Mouse (Mus musculus) lung, embryonic 14.5 days (tissue): ENCODE results near the gene Mapk3. TPM values are rescaled to one million over a fixed set of nuclear protein-coding genes. Genes with fewer than 3 reads are reported as not detected.
"Not testable (repeated sequence)": the region's sequence is repeated elsewhere in the genome, so short reads cannot be mapped to it uniquely, and the experiment has no call there.

Source experiments
- ATAC-seq: fragments of 200-750 bp; cut with Nextera tagmentation; 2 replicates; pipeline ENCODE4 v1.8.0; 2017; ENCODE audit warnings: mild to moderate bottlenecking, moderate TSS enrichment, moderate library complexity; ENCODE audit not compliant: insufficient read depth
- DNase-seq: peaks from one replicate; pipeline ENCODE4 v3.0.0-alpha.2; 2015
- H3K27ac ChIP-seq: fragments of 300-500 bp; sonication (generic); 2 replicates; pipeline ENCODE4 v1.5.1; 2014; ENCODE audit warnings: low read depth, mild to moderate bottlenecking, moderate library complexity
- H3K27me3 ChIP-seq: fragments of 300-500 bp; sonication (generic); 2 replicates; pipeline ENCODE4 v1.6.1; 2014; ENCODE audit warnings: low read length, control low read depth; ENCODE audit not compliant: insufficient read depth
- H3K36me3 ChIP-seq: fragments of 300-500 bp; sonication (generic); 2 replicates; pipeline ENCODE4 v1.6.1; 2014; ENCODE audit warnings: control low read depth; ENCODE audit not compliant: insufficient read depth
- H3K4me1 ChIP-seq: fragments of 300-500 bp; sonication (generic); 2 replicates; pipeline ENCODE4 v1.6.1; 2014; ENCODE audit warnings: antibody characterized with exemption, control low read depth; ENCODE audit not compliant: insufficient read depth
- H3K4me2 ChIP-seq: fragments of 300-500 bp; sonication (generic); 2 replicates; pipeline ENCODE4 v1.6.1; 2014; ENCODE audit warnings: mild to moderate bottlenecking
- H3K4me3 ChIP-seq: fragments of 300-500 bp; sonication (generic); 2 replicates; pipeline ENCODE4 v1.5.1; 2014; ENCODE audit warnings: low read depth, low read length
- H3K9ac ChIP-seq: fragments of 300-500 bp; sonication (generic); 2 replicates; pipeline ENCODE4 v1.6.1; 2014
- H3K9me3 ChIP-seq: fragments of 300-500 bp; sonication (generic); 2 replicates; pipeline ENCODE4 v1.6.1; 2016; ENCODE audit warnings: low read depth, low read length, control low read depth
- CTCF ChIP-seq: IDR thresholded peaks from 2 replicates; pipeline ENCODE4 v1.5.1; 2016; ENCODE audit warnings: antibody characterized with exemption, low read depth
- WGBS: fragments of 180-500 bp; shearing (Covaris S2); extraction: QIAGEN DNeasy Blood & Tissue Kit; methylation state at CpG from one replicate; pipeline ENCODE4 v1.1.7; 2014; 5-methylcytosine and 5-hydroxymethylcytosine counted together
- polyA plus RNA-seq: library from polyadenylated mRNA; unstranded; fragments of >200 nt; fragmentation: Nextera tagmentation; extraction: Ambion mirVana; gene quantifications from 2 replicates; pipeline ENCODE4 v1.2.1, GENCODE M21; 2014

Mapk3 gene
- polyA plus RNA-seq, 1 experiment from 2014 or later: 117 TPM

GRCm38 (mm10) chr7:126776598-126777057 lies 17.2 kb downstream of the Mapk3 start, which contains the start of gene Ypel3:
TSS of gene Ypel3 (plus strand) at chr7:126776955.
- WGBS: under 1% methylated on average over 33 of the region's 37 CpGs
- TF ChIP-seq CTCF: no peak
- no peaks in the 10 kb centered on the region for H3K9me3 ChIP-seq

GRCm38 (mm10) chr7:126777476-126777875 lies 18.1 kb downstream of the Mapk3 start:
- peaks cover 27% of the 10 kb centered on the region for H3K4me1 ChIP-seq
- ATAC-seq (no peak), DNase-seq (peak; percentile 35)
- peak overlapping the region; percentile 87; the same call in 1 of the 2 replicates for H3K27ac ChIP-seq
- H3K36me3 ChIP-seq: peaks cover 22% of the 10 kb centered on the region
- H3K9ac ChIP-seq: peak overlapping the region; percentile 86
- H3K4me2 ChIP-seq: peak overlapping the region; percentile 87
- H3K9me3 ChIP-seq: no peaks in the 10 kb centered on the region
- no peak for TF ChIP-seq CTCF
- no peaks in the 10 kb centered on the region for H3K27me3 ChIP-seq
- H3K4me3 ChIP-seq: peak overlapping the region; percentile 73
- WGBS: 42% methylated on average over 10 of the region's 10 CpGs

More at GRCm38 (mm10) chr7:126776598-126777057, 17.2 kb downstream of the Mapk3 start, which contains the start of gene Ypel3:
- DNase-seq: peak; percentile 96
- Histone ChIP-seq H3K9ac (peak within 1 kb of the TSS; percentile 86), H3K36me3 (peaks cover 30% of the 10 kb centered on the region), H3K4me1 (peaks cover 27% of the 10 kb centered on the region), H3K4me2 (peak within 1 kb of the TSS; percentile 87), H3K27me3 (no peaks in the 10 kb centered on the region), H3K4me3 (peak within 1 kb of the TSS; percentile 73), H3K27ac (peak within 1 kb of the TSS; percentile 87)
- peak; percentile 88 for ATAC-seq

GRCm38 (mm10) chr7:126778147-126778546 lies 18.7 kb downstream of the Mapk3 start:
- peak overlapping the region; percentile 73; the same call in 1 of the 2 replicates for H3K4me3 ChIP-seq
- H3K27me3 ChIP-seq: no peaks in the 10 kb centered on the region
- ATAC-seq (no peak), DNase-seq (peak; percentile 34)
- peak overlapping the region; percentile 6; the same call in 1 of the 2 replicates for H3K27ac ChIP-seq
- peak overlapping the region; percentile 87 for H3K4me2 ChIP-seq
- peaks cover 27% of the 10 kb centered on the region for H3K4me1 ChIP-seq
- WGBS: 58% methylated on average over 3 of the region's 3 CpGs
- 0 out of 2 replicates have a peak overlapping the region, but pooled peaks have one; percentile 86 for H3K9ac ChIP-seq
- H3K36me3 ChIP-seq: peaks cover 18% of the 10 kb centered on the region
- no peaks in the 10 kb centered on the region for H3K9me3 ChIP-seq
- no peak for TF ChIP-seq CTCF

GRCm38 (mm10) chr7:126779101-126779500 lies 19.7 kb downstream of the Mapk3 start:
- H3K9me3 ChIP-seq, DNase-seq, H3K27me3 ChIP-seq, H3K4me2 ChIP-seq, ATAC-seq, H3K4me3 ChIP-seq, H3K9ac ChIP-seq: not testable (repeated sequence)
- peak overlapping the region; percentile 18; the same call in 1 of the 2 replicates for H3K27ac ChIP-seq
- H3K36me3 ChIP-seq: peaks cover 18% of the 10 kb centered on the region
- 87% methylated on average over 7 of the region's 7 CpGs for WGBS
- H3K4me1 ChIP-seq: peaks cover 27% of the 10 kb centered on the region

GRCm38 (mm10) chr7:126779983-126780970 lies 20.9 kb downstream of the Mapk3 start:
- peaks cover 27% of the 10 kb centered on the region for H3K4me1 ChIP-seq
- peak; percentile 72 for ATAC-seq

GRCm38 (mm10) chr7:126780971-126781635 lies 21.7 kb downstream of the Mapk3 start, which contains the start of gene Tbx6:
TSS of gene Tbx6 (plus strand) at chr7:126781483.
- ATAC-seq: no peak
- Histone ChIP-seq H3K9ac (peak within 1 kb of the TSS; percentile 58), H3K36me3 (peaks cover 29% of the 10 kb centered on the region), H3K9me3 (no peaks in the 10 kb centered on the region), H3K27me3 (no peaks in the 10 kb centered on the region), H3K4me3 (peak within 1 kb of the TSS; percentile 37), H3K4me2 (peak within 1 kb of the TSS; percentile 74), H3K4me1 (peaks cover 23% of the 10 kb centered on the region), H3K27ac (peak within 1 kb of the TSS; percentile 85)
- WGBS: 4% methylated on average over 22 of the region's 22 CpGs
- TF ChIP-seq CTCF: no peak
- peak; percentile 52 for DNase-seq

More at GRCm38 (mm10) chr7:126779983-126780970, 20.9 kb downstream of the Mapk3 start:
- Histone ChIP-seq H3K36me3 (peaks cover 26% of the 10 kb centered on the region), H3K9me3 (no peaks in the 10 kb centered on the region), H3K4me3 (peak overlapping the region; percentile 37), H3K27me3 (no peaks in the 10 kb centered on the region), H3K9ac (peak overlapping the region; percentile 58), H3K4me2 (peak overlapping the region; percentile 74), H3K27ac (peak overlapping the region; percentile 85)
- WGBS: 1% methylated on average over 20 of the region's 21 CpGs
- TF ChIP-seq CTCF: peak; percentile 96
- DNase-seq: peak; percentile 96
